Comparison of ENCODE assay signal across 36 mouse cellular contexts in the genomic region with DNA sequence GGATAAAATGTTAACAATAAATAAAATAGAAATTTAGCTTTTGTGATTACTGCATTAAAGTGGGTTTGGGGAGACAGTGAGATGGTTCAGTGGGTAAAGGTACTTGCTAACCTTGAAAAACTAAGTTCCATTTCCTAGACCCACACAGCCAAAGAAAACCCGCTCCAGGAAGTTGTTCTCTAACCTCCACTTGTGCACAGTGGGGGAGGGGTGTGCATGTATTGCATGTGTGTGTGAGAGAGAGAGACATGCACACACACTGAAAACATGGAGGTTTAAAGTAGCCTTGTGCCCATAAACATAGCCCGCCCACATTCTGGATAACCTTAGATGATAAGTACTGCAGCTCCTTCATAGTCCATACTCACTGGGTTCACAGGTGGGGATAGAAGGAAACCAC. TPM values are rescaled to one million over a fixed set of nuclear protein-coding genes. Genes with fewer than 3 reads are reported as not detected.
"Had no signal": no experiment of that assay in that cellular context is flagged by ENCODE, and none has a peak within 500 bp of the region (broad histone marks: within the 10 kb centered on the region; RNA-seq: fewer than 3 reads in every experiment).

No protein-coding gene starts in this region.

- H3K27ac ChIP-seq: heart, adult 2 months; heart, embryonic 13.5 days; heart, embryonic 15.5 days; hindbrain, embryonic 13.5 days; hindbrain, embryonic 15.5 days; hindbrain, postnatal 0 days; kidney, embryonic 15.5 days; kidney, postnatal 0 days; left cerebral cortex, adult 2 months; limb, embryonic 10.5 days; limb, embryonic 12.5 days had no signal

- H3K4me3 ChIP-seq: heart, adult 2 months; heart, embryonic 13.5 days; heart, embryonic 15.5 days; hindbrain, embryonic 13.5 days; hindbrain, embryonic 15.5 days; kidney, embryonic 15.5 days; left cerebral cortex, adult 2 months; limb, embryonic 10.5 days; limb, embryonic 12.5 days had no signal

- DNase-seq: forebrain, postnatal 0 days; gastrocnemius, postnatal 25 days; heart, adult 2 months; heart, postnatal 14 days; heart, postnatal 36 days; kidney, adult 11 months; kidney, adult 2 months; kidney, adult 9 months; kidney, postnatal 14 days; kidney, postnatal 36 days had no signal

- H3K27me3 ChIP-seq: heart, embryonic 13.5 days; heart, embryonic 15.5 days; hindbrain, embryonic 13.5 days; hindbrain, embryonic 15.5 days; kidney, embryonic 15.5 days; limb, embryonic 12.5 days had no signal

- H3K9me3 ChIP-seq: heart, embryonic 13.5 days; heart, embryonic 15.5 days; hindbrain, embryonic 13.5 days; hindbrain, embryonic 15.5 days; kidney, embryonic 15.5 days; limb, embryonic 10.5 days; limb, embryonic 12.5 days had no signal

- ATAC-seq: forebrain, postnatal 0 days; hindbrain, postnatal 0 days; intestine, embryonic 16.5 days had no signal

- H3K36me3 ChIP-seq: heart, embryonic 13.5 days; heart, embryonic 15.5 days; hindbrain, embryonic 13.5 days; hindbrain, embryonic 15.5 days; kidney, embryonic 15.5 days; limb, embryonic 10.5 days; limb, embryonic 12.5 days had no signal

- H3K4me1 ChIP-seq: heart, embryonic 13.5 days; heart, embryonic 15.5 days; hindbrain, embryonic 13.5 days; hindbrain, embryonic 15.5 days; kidney, embryonic 15.5 days; limb, embryonic 10.5 days; limb, embryonic 12.5 days had no signal

- H3K4me2 ChIP-seq: heart, embryonic 11.5 days; heart, embryonic 13.5 days; heart, embryonic 15.5 days; hindbrain, embryonic 13.5 days; hindbrain, embryonic 15.5 days; kidney, embryonic 15.5 days; limb, embryonic 12.5 days had no signal

- H3K9ac ChIP-seq: forebrain, postnatal 0 days; heart, embryonic 13.5 days; heart, embryonic 15.5 days; hindbrain, embryonic 13.5 days; hindbrain, embryonic 15.5 days; kidney, embryonic 15.5 days; limb, embryonic 12.5 days had no signal

RNA-seq across cellular contexts. Expression of a gene that starts 33.1 kb away (rescaled TPM):
- total RNA-seq: forebrain, postnatal 0 days; gastrocnemius, adult 18-20 months; gastrocnemius, adult 8-10 months; gastrocnemius, postnatal 25 days; gastrocnemius, postnatal 4 days; granulocyte monocyte progenitor cell, adult 5-6 weeks; heart, adult 2 months; heart, postnatal 14 days; heart, postnatal 36 days; hematopoietic stem cell, adult 5-6 weeks; hindbrain, postnatal 0 days; layer of hippocampus, adult 18-20 months; layer of hippocampus, postnatal 10 days; layer of hippocampus, postnatal 25 days; left cerebral cortex, adult 2 months; left cerebral cortex, postnatal 14 days; left cerebral cortex, postnatal 36 days had no signal
- polyA plus RNA-seq: forebrain, postnatal 0 days; heart, adult 2 months; heart, embryonic 11.5 days; heart, embryonic 13.5 days; heart, embryonic 15.5 days; heart, postnatal 0 days; hindbrain, embryonic 11.5 days; hindbrain, embryonic 13.5 days; hindbrain, embryonic 15.5 days; hindbrain, postnatal 0 days; kidney, adult 2 months; kidney, embryonic 15.5 days; kidney, postnatal 0 days; large intestine, adult 2 months; limb, embryonic 10.5 days; limb, embryonic 12.5 days; limb, embryonic 14.5 days had no signal
